Mouse (Mus musculus) left cerebral cortex, adult 8-10 months (tissue): ENCODE measurements around the gene Gm29427. TPM values are rescaled to one million over a fixed set of nuclear protein-coding genes. Genes with fewer than 3 reads are reported as not detected.
"Not testable (repeated sequence)": the region's sequence is repeated elsewhere in the genome, so short reads cannot be mapped to it uniquely, and the experiment has no call there.

Experiments
- DNase-seq, 2 experiments: peaks; one replicate each; pipeline ENCODE4 v3.0.0; 2022; ENCODE audit warnings: low spot score in 2 of 2
- total RNA-seq, 4 experiments: library from RNA; stranded (reverse); gene quantifications; 2 replicates each; pipeline ENCODE4 v1.2.4; 2022

Gm29427 gene
- total RNA-seq, 4 experiments from 2014 or later, result 0.22 TPM; not detected in 3

DNA sequence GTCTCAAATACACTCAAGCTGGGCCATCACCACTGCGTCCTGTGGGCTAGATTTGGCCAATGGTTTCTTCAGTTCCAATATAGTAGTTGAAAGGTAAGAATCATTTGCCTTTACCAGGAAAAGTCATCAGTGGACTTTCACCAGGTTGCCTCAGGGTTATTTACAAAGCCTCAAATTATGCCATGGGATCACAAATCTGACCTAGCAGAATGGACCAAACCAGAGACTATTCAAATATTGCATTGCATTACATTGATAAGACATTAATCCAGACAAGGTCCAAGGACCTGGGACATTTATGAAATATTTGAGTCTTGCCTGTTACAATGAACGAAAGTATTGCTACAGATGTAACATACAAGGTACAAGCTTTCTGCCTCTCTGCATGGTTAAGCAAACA, 37.0 kb downstream of the Gm29427 start:
- DNase-seq, result no peak

DNA sequence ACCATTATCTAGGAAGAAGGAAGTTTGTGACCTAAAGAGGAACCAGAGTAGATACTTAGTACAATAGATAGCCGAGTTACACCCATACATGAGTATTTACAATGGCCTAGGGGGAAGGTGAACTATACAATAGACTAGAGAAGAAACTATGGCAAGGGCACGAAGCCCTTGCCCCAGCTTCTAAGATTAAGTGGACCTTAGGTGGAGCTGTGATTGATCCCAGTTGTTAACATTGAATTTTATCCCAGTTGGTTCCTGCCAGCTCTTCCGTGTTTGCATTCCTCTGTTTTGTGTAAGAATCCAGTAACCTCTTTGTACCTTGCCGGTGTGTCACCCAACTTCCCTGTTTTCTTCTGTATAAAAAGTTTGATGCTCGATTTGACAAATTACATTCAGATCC, 52.0 kb downstream of the Gm29427 start:
- DNase-seq, result not testable (repeated sequence)

DNA sequence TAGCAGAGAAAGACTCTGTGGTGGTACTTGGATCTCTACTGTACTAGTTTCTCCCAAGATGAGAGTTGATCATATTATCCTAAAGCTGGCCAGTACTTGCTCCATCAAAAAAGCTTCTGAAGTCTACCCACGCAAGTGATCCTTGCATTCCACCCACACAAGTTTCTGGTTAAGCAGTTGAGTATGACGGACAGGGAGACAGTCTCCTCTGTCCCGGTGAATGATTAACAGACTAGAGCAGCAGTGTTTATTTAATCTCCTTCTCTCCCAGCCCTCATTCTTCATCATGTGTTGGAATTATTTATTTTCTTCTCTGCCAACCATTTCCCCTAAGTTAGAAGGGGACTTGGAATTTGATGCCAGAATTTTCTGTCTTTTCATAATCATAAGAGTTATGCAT, 54.1 kb downstream of the Gm29427 start, which contains the start of gene C4bp:
C4bp (minus strand) TSS at position 179 of the 400 bp plus-strand sequence.
- no peak for DNase-seq

DNA sequence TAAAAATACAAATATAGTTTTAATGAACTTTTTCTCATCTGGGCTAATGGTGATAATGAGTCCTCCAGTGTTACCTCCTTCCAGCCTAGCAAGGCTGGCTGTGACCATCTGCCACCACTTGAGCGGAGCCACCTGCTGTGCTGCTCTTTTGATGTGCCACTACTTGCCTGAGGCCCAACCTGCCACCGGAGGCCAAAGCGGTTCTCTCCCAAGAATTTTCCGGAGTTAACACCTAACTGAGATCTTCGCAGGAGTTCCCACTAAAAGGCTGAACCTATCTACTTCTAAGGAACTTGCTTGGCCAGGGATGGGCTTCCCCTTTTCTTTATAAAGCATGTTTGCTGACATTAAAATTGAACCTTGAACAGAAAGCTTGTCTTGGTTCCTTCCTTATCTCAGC, 56.0 kb downstream of the Gm29427 start:
- DNase-seq, result not testable (repeated sequence)

DNA sequence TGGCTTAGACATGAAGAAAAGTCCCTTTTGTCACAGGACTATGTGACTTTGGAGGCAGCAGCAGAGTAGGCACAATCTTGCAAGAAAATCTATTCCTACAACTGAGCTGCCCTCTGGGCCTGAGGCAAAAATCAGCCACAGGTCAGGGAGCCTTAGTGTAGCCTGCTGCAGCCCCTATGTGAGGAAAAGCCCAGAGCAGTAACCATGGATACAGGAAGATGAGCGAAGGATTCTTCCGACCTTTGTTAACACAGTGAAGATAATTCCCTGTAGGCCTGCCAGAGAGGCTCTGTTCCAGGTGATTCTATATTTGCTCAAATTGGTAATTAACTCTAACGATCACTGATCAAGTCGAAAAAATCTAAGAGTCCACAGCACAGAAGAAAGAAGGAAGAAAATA, 71.5 kb downstream of the Gm29427 start:
- no peak for DNase-seq

DNA sequence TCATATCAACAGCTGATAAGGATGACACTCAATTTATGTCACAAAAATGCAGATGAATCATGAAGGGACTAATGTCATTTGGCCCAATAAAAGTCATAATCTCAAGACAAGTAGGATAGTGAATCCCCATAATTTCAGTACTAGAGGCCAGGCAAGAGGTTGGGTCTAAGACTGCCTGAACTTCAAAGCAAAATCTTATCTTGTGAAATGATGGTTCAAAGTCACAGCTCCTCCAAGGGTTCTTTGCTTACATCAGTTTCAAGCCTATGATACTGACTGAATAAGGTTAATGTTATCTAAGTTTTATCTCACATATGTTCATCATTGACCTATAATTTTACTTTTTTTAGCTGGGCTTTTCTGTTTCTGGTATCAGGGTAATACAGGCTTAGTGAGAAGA, 74.6 kb downstream of the Gm29427 start:
- no peak for DNase-seq

DNA sequence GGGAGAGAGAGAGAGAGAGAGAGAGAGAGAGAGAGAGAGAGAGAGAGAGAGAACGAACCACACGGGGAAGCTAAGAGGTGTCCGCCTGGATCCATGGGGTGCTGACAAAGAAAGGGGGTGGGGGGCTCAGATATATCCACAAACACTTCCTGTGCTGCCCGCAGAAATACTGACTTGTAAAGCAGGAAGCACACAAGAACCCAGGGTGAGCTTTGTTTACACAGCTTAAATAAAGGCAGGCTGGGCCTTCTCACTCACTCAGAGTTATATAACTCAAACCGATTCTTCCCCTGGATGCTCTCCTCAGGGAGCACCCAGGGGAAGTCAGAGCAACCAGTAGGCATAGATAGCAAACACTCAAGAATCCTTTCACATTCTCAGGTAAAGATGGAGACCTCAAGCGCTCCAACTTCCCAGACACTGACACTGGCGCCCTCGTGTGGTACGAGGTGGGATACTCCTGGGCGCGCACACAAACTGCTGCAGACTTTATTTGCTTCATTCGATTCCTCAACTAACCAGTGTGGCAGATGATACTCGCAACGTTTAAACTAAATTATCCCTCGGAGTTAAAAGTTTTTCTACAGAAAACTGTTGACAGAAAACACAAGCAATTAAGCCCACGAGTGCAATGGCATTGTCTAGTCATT, 81.7 kb downstream of the Gm29427 start:
- DNase-seq, result peak; percentile 10 to 41

DNA sequence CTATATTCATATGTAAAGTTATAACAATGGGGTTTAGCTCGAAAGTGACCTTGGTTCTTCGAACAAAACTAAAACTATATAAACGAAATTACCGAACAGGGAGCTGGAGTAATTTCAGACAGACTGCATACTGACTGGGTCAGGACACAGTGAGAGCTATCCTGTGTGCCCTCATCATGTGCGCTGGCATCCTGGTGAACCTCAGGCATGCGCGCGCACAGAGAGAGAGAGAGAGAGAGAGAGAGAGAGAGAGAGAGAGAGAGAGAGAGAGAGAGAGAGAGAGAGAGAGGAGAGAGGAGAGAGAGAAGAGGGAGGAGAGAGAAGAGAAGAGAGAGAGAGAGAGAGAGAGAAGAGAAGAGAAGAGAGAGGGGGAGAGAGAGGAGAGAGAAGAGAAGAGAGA, 82.3 kb downstream of the Gm29427 start:
- DNase-seq, result no peak

DNA sequence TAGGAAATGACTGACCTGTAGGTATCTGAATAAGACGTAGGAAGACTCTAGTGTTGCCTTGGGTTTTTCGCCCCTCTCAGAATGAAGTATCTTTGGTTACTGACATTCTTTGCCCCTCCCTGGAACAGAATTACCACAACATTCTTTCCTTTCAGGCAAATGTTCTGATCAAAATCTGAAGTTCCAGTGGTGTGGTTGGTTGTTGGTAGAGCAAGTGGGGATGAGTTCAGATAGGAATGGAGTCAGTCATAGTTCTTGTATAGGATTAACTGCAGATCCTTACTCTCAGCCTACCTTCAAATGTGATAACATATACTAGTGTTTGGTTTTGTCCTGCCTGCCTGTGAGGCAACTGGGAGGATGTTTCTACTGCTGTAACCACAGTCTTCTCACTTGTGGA, 86.1 kb downstream of the Gm29427 start, which contains the start of gene Zp3r:
Zp3r (minus strand) TSS at position 101 of the 400 bp plus-strand sequence.
- DNase-seq, result no peak

Other genes starting within 250 kb of the Gm29427 start
- gene Zp3r, start 86.2 kb downstream of the Gm29427 start, total RNA-seq, result under 1 TPM in 2 of 4 experiments, not detected in 2; 0.24 to 0.25 TPM
- not detected for gene C4bp, start 54.2 kb downstream of the Gm29427 start, total RNA-seq
- 10 to 100 TPM; 14.2 to 16.7 (median 16.2) TPM for gene Yod1, start 1.5 kb upstream of the Gm29427 start, total RNA-seq
- gene Pfkfb2, start 13.5 kb upstream of the Gm29427 start, total RNA-seq, result 10 to 100 TPM; 44.4 to 48.1 (median 46.4) TPM
- gene AA986860, start 16.2 kb upstream of the Gm29427 start, total RNA-seq, result 1 to 10 TPM; 1.9 to 2.5 (median 2.1) TPM
- not detected for gene Fcamr, start 85.1 kb upstream of the Gm29427 start, total RNA-seq
- under 1 TPM in 1 of 4 experiments, not detected in 3; 0.09 TPM for gene Pigr, start 110.9 kb upstream of the Gm29427 start, total RNA-seq
- gene Fcmr, start 149.9 kb upstream of the Gm29427 start, total RNA-seq, result under 1 TPM in 1 of 4 experiments, not detected in 3; 0.88 TPM
- not detected for gene Il24, start 171.7 kb upstream of the Gm29427 start, total RNA-seq
- not detected for gene Il20, start 195.7 kb upstream of the Gm29427 start, total RNA-seq
- not detected for gene Il19, start 224.3 kb upstream of the Gm29427 start, total RNA-seq